Mouse (Mus musculus): Measurements from ENCODE around the gene Syndig1.

The Syndig1 gene

GRCm38 (mm10) chr2:149828911-149829310, at the start of gene Syndig1:
Gene Syndig1 (plus strand): TSS chr2:149829211.
- DNase-seq (ENCODE audit: low spot score in 2 of 2): no peak

DNA sequence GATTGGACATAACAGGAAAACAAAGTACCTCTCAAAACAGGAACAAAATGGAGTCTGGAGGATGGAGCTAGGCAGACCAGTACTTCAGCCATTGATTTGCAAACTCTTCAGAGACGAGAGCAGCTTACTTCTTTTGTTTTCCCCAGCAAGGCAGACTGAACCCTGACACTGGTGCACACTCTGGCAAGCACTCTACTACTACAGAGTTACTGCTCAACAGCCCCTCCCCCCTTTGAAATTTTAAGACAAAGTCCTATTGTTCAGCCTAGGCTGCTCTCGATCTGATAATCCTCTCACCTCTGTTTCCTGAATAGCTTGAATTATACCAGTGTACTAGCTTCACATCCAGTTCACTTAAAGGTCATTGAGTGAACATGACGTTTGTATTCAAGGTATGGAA, 30.4 kb upstream of the Syndig1 start:
- DNase-seq (ENCODE audit: low spot score in 2 of 2): no peak

GRCm38 (mm10) chr2:149804599-149805140, 24.3 kb upstream of the Syndig1 start:
- DNase-seq (ENCODE audit: low spot score in 2 of 2): no peak

DNA sequence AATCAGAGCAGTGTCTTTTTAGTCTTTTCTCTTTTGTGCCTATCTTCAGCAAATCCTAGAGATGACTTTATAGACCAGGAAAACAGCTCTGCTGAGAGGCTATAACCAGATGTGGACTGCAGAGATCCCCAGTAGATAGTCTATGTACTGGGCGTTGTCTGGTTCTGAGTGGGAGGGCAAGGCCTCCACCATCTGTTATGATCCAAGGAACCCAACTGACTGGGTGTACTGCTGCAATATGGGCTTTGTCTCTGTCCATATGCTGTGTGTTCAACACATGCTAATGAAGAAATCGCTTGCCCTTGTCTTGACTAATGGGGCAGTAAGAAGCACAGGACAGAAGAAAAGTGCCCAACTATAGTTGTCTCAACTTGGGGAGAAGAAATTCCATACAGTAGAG, 23.8 kb upstream of the Syndig1 start:
- no peak for DNase-seq (ENCODE audit: low spot score in 2 of 2)

DNA sequence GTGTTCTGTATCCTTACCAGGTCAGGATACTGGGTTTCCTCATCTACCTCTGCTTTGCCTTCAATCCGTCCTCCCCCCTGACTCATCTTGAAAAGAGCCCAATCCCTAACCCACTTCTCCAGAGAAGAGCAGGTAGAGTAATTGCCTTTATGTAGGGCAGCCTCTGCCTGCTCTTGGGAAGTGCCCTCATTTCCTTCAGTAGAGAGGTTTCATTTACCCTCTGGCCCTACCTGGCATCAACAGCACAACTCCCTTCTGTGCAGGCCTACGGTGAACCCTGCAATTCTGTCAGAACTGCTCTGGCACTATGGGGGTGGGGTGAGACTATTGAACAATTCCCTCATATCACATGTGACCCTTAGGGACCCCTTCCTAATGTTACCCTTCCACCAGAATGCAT, 16.1 kb upstream of the Syndig1 start:
- no peak for DNase-seq (ENCODE audit: low spot score in 2 of 2)

DNA sequence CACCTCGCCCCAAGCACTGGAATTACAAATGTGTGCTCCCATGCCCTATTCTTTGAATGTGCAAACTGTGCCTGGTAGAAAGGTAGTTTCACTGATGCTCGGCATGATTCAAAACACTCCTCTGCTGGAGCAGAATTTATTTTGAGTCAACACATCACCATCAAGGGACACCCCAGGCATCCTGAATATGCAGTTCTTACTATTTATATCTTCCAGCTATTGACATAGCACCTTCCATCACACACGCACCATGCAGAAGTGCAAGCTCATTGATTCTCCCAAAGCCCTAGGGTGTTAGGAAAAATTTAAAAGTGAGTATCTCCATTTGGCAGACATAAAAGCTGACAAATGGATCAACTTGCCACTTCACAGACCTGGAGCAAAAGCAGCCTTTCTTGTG, 10.6 kb upstream of the Syndig1 start:
- no peak for DNase-seq (ENCODE audit: low spot score in 2 of 2)

- no peak for DNase-seq (ENCODE audit: low spot score in 2 of 2)
Measured at GRCm38 (mm10) chr2:149819751-149820150, 9.3 kb upstream of the Syndig1 start.

- no peak for DNase-seq (ENCODE audit: low spot score in 2 of 2)
Measured at GRCm38 (mm10) chr2:149820201-149820600, 8.8 kb upstream of the Syndig1 start.

DNA sequence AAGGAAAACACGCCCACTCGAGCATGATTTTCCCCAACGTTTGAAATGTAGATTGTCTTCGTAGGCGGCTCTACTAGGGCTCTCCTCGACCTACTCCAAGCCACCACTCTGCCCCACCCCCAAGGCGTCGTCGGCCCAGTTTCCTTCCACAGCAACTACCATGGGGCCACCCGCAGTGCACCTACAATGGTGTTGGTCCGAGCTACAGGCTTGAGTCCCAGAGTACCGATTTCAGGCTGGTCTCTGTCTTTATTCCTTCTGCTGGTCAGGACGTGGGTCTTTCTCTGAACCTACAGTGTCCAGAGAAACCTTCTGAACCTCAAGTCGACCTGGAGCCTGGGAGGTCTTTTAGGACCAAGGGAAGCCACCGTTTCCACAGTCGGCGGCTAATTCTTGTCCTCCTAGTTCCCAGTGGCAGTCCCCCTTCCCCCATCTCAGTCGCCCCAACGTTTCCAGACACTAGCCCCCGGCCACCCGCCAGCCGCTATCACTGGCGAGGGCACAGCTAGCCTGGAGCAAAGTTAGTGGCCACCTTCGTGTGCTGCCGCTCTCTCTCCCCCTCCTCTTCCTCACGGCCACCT, 1.0 kb downstream of the Syndig1 start:
- no peak for DNase-seq (ENCODE audit: low spot score in 2 of 2)

DNA sequence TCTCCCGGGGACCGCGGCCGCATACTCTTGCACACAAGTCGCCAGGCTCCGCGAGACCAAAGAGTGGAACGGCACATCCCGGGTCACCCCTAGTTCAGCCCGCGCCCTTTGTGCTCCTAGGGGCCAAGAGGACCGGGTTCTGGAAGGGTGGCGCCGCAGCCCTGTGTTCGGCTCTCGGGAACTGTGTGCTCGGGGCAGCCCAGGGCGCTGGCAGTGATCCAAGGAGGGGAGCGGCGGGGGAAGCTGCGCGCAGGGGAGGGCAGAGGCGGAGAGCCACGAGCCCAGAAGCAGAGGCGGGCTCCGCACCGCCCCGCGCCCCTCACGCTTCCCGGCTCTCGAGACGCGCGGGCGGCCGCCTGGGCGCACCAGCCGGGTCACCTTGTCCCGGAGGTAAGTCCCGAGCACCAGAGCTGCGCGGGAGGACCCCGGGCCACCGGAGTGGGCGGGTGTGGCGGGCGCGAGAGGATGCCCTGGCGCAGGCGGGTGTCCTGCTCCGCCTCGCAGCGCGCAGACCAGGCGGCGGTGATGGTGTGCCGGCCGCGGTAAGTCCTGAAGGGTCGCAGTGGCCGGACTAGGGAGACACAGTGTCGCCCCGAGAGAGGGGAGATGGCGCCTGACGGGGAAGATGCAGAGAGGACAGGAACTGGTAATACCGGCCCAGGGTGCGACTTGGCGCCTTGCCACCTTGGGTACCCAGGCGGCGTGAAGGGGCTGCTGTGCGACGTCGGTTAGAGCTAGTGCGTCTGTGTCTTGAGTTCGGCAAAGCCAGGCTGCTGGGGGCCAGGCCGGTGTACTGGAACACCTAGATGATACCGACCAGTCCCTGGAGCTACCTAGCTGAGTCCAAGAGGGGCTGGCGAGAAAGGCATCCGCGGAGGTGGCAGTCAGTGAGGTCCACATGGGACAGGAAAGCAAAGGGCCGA, 1.8 kb downstream of the Syndig1 start, which contains the start of gene C530025M09Rik:
TSS of gene C530025M09Rik (minus strand) at position 678 of the 923 bp plus-strand sequence.
- peak in 1 of 2 experiments; percentile 61 for DNase-seq (ENCODE audit: low spot score in 2 of 2)

GRCm38 (mm10) chr2:149831459-149832245, 2.6 kb downstream of the Syndig1 start:
- DNase-seq (ENCODE audit: low spot score in 2 of 2): no peak

DNA sequence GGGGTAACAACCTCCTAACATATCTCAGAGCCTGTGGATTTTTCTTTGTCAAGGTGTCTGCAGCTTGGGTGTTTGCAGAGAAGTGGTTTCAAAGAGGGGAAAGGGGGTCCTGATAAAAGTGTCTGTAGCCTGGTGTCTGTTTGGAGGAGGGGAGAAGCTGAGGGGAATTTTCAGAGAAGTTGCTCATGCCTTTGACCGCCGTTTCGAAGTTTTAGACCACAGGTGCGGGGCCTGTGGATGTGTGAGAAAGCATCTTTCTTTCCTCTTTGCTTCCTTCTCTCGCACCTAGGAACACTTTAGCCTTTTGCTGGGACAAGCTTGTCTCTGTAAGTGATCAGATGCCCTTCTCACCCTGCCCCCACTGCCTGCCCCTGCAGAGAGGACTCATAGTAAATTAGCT, 3.3 kb downstream of the Syndig1 start:
- DNase-seq (ENCODE audit: low spot score in 2 of 2): no peak

GRCm38 (mm10) chr2:149835091-149835490, 6.1 kb downstream of the Syndig1 start:
- DNase-seq (ENCODE audit: low spot score in 2 of 2): no peak

GRCm38 (mm10) chr2:149836471-149837135, 7.6 kb downstream of the Syndig1 start:
- no peak for DNase-seq (ENCODE audit: low spot score in 2 of 2)

DNA sequence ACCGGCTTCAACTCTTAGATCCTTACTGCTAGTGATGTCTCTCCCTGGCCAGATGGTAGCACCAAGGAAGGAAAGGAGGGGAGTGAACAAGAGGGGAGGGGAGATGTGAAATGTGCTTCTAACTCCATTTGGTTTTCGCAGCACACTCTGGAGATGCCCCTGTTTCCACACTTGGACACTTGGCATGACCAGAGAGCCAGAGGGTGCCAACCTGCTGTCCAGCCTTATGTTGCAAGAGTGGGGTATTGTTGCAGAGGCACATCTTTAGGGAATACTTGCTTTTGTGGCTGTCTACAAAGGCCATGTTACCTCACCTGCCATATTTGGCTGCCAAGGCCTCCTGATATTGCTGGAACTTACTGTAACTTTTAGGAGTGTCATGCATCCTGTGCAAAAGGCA, 10.7 kb downstream of the Syndig1 start:
- DNase-seq (ENCODE audit: low spot score in 2 of 2): no peak

GRCm38 (mm10) chr2:149844575-149844974, 15.6 kb downstream of the Syndig1 start:
- no peak for DNase-seq (ENCODE audit: low spot score in 2 of 2)

GRCm38 (mm10) chr2:149848778-149849177, 19.8 kb downstream of the Syndig1 start:
- no peak for DNase-seq (ENCODE audit: low spot score in 2 of 2)

- DNase-seq (ENCODE audit: low spot score in 2 of 2): peak in 1 of 2 experiments; percentile 30
Measured at GRCm38 (mm10) chr2:149861002-149861401, 32.0 kb downstream of the Syndig1 start.

DNA sequence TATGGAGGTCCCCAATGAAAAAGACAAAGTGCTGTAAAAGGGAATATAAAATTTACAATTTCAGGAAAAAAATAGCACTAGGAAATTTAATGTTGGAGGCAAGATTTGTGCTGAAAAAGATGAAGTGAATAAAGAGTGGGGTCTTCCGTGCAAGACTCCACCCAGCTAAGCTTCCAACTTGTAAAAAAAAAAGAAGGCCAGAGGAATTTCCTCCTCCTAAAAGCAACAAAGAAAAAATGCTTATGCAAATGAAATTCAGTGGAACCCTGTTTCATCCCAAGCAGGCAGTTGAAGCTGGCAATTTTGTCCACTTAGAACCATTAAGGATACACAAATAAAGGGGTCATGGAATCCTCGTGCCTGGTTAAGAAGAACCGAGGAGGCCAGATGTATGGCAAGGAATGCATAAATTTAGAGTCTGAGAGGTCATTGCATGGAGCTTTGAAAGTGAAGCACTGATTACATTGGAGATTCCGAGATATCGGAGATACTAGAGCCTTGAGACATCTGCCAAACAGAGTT, 37.0 kb downstream of the Syndig1 start:
- DNase-seq (ENCODE audit: low spot score in 2 of 2): no peak

DNA sequence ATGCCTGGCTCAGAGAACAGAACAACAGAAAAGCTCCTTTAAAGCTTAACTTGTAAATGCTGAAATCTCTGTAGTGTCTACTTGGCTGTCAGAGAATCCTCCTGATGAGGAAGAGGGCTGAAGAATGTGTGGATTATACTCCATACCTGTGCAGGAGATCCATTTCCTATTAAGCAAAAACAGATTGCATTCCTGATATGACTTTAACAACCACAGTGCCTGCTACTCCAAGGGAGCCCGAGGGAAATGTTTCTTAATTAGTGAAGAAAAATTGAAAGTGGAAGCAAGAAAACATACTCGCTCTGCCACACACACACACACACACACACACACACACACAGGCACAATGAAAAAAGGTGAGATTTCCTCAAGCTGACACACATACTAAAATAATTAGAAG, 41.5 kb downstream of the Syndig1 start:
- no peak for DNase-seq (ENCODE audit: low spot score in 2 of 2)

GRCm38 (mm10) chr2:149872496-149872895, 43.5 kb downstream of the Syndig1 start:
- no peak for DNase-seq (ENCODE audit: low spot score in 2 of 2)

Measured in spleen, postnatal 4 days (tissue).